Mouse (Mus musculus) MEL (cell line): ENCODE measurements around the gene Cops2. TPM values are rescaled to one million over a fixed set of nuclear protein-coding genes. Genes with fewer than 3 reads are reported as not detected.

Experiments
- DNase-seq: peaks from one replicate; pipeline ENCODE4 v3.0.0; 2011; ENCODE audit warnings: low read depth, low spot score
- H3K27ac ChIP-seq: 2 replicates; pipeline ENCODE4 v1.5.1; 2012; ENCODE audit warnings: low read depth, mild to moderate bottlenecking, control low read depth, low read length, moderate library complexity; ENCODE audit not compliant: control insufficient read depth
- H3K27me3 ChIP-seq, 2 experiments: fragments of 150-350 bp in 1 of 2; sonication (generic) in 1 of 2; 2 replicates each; pipeline ENCODE4 v1.6.1; 2012; ENCODE audit warnings: low read length in 2 of 2, mild to moderate bottlenecking in 2 of 2, improper control_type of control experiment in 1 of 2, moderate library complexity in 1 of 2; ENCODE audit not compliant: insufficient read depth in 2 of 2, control insufficient read depth in 1 of 2
- H3K36me3 ChIP-seq, 2 experiments: 2 replicates each; pipeline ENCODE4 v1.6.1; 2012 to 2014; ENCODE audit warnings: low read length in 2 of 2, improper control_type of control experiment in 1 of 2, inconsistent platforms in 1 of 2, mild to moderate bottlenecking in 1 of 2; ENCODE audit not compliant: insufficient read depth in 2 of 2, control insufficient read depth in 1 of 2
- H3K4me1 ChIP-seq, 2 experiments: fragments of 150-350 bp in 1 of 2; sonication (generic) in 1 of 2; 2 replicates each; pipeline ENCODE4 v1.6.1; 2012; ENCODE audit warnings: low read length in 2 of 2, improper control_type of control experiment in 1 of 2, mild to moderate bottlenecking in 1 of 2; ENCODE audit not compliant: insufficient read depth in 2 of 2, control insufficient read depth in 1 of 2
- H3K4me3 ChIP-seq, 2 experiments: fragments of 150-350 bp in 1 of 2; sonication (generic) in 1 of 2; 2 replicates each; pipeline ENCODE4 v1.5.1; 2012; ENCODE audit warnings: low read depth in 2 of 2, low read length in 2 of 2, mild to moderate bottlenecking in 2 of 2, moderate library complexity in 2 of 2, control low read depth in 1 of 2, improper control_type of control experiment in 1 of 2; ENCODE audit not compliant: control insufficient read depth in 1 of 2, insufficient read depth in 1 of 2
- H3K79me2 ChIP-seq: 2 replicates; pipeline ENCODE4 v1.6.1; 2012; ENCODE audit warnings: mild to moderate bottlenecking, low read length, moderate library complexity; ENCODE audit not compliant: control insufficient read depth, poor library complexity, insufficient read depth
- H3K9ac ChIP-seq: 2 replicates; pipeline ENCODE4 v1.6.1; 2012; ENCODE audit warnings: low read depth, mild to moderate bottlenecking, control low read depth, low read length, moderate library complexity; ENCODE audit not compliant: control insufficient read depth, poor library complexity, severe bottlenecking
- H3K9me3 ChIP-seq: fragments of 150-350 bp; sonication (generic); replicated peaks from 2 replicates; pipeline ENCODE4 v1.6.1; 2012; ENCODE audit warnings: mild to moderate bottlenecking, low read length, improper control_type of control experiment, moderate library complexity; ENCODE audit not compliant: insufficient read depth
- BHLHE40 ChIP-seq: IDR thresholded peaks from 2 replicates; pipeline ENCODE4 v1.6.1; 2012; ENCODE audit warnings: low read depth, mild to moderate bottlenecking, inconsistent platforms, low read length, improper control_type of control experiment, borderline replicate concordance
- CHD1 ChIP-seq: IDR thresholded peaks from 2 replicates; pipeline ENCODE4 v1.6.1; 2012; ENCODE audit warnings: low read depth, mild to moderate bottlenecking, inconsistent platforms, low read length, improper control_type of control experiment
- CHD2 ChIP-seq: IDR thresholded peaks from 2 replicates; pipeline ENCODE4 v1.6.1; 2011; ENCODE audit warnings: low read length, improper control_type of control experiment
- CTCF ChIP-seq, 3 experiments: IDR thresholded peaks in 2 of 3; conservative IDR thresholded peaks in 1 of 3; 2 replicates each; pipeline ENCODE4 v1.5.1; 2011 to 2012; ENCODE audit warnings: low read length in 3 of 3, low read depth in 2 of 3, mild to moderate bottlenecking in 2 of 3, improper control_type of control experiment in 1 of 3, inconsistent platforms in 1 of 3, mixed read lengths in 1 of 3, moderate library complexity in 1 of 3; ENCODE audit not compliant: control insufficient read depth in 1 of 3, insufficient read depth in 1 of 3, poor library complexity in 1 of 3, severe bottlenecking in 1 of 3
- E2F4 ChIP-seq: IDR thresholded peaks from 2 replicates; pipeline ENCODE4 v1.6.1; 2011; ENCODE audit warnings: low read depth, low read length, improper control_type of control experiment, borderline replicate concordance
- ELF1 ChIP-seq: IDR thresholded peaks from 2 replicates; pipeline ENCODE4 v1.6.1; 2014; ENCODE audit warnings: low read depth, mild to moderate bottlenecking, inconsistent platforms, low read length, improper control_type of control experiment, moderate library complexity
- EP300 ChIP-seq, 2 experiments: IDR thresholded peaks; 2 replicates each; pipeline ENCODE4 v1.6.1; 2011; ENCODE audit warnings: improper control_type of control experiment in 2 of 2, low read length in 2 of 2, low read depth in 1 of 2, mild to moderate bottlenecking in 1 of 2
- ETS1 ChIP-seq: IDR thresholded peaks from 2 replicates; pipeline ENCODE4 v1.6.1; 2012; ENCODE audit warnings: low read depth, mild to moderate bottlenecking, inconsistent platforms, low read length, improper control_type of control experiment, moderate library complexity
- GABPA ChIP-seq: IDR thresholded peaks from 2 replicates; pipeline ENCODE4 v1.6.1; 2012; ENCODE audit warnings: low read depth, mild to moderate bottlenecking, inconsistent platforms, low read length, improper control_type of control experiment, moderate library complexity
- HCFC1 ChIP-seq: IDR thresholded peaks from 2 replicates; pipeline ENCODE4 v1.6.1; 2012; ENCODE audit warnings: low read depth, mild to moderate bottlenecking, inconsistent platforms, low read length, improper control_type of control experiment, moderate library complexity
- JUND ChIP-seq: IDR thresholded peaks from 2 replicates; pipeline ENCODE4 v1.6.1; 2011; ENCODE audit warnings: low read depth, mild to moderate bottlenecking, improper control_type of control experiment, low read length
- KAT2A ChIP-seq: conservative IDR thresholded peaks from 2 replicates; pipeline ENCODE4 v1.6.1; 2012; ENCODE audit warnings: low read depth, low read length, improper control_type of control experiment, inconsistent platforms
- MAFK ChIP-seq: IDR thresholded peaks from 2 replicates; pipeline ENCODE4 v1.6.1; 2011; ENCODE audit warnings: low read depth, mild to moderate bottlenecking, low read length, improper control_type of control experiment, borderline replicate concordance
- MAX ChIP-seq: IDR thresholded peaks from 2 replicates; pipeline ENCODE4 v1.6.1; 2011; ENCODE audit warnings: low read length, improper control_type of control experiment
- MAZ ChIP-seq: IDR thresholded peaks from 2 replicates; pipeline ENCODE4 v1.6.1; 2012; ENCODE audit warnings: low read depth, mild to moderate bottlenecking, inconsistent platforms, low read length, improper control_type of control experiment
- MEF2A ChIP-seq: IDR thresholded peaks from 2 replicates; pipeline ENCODE4 v1.6.1; 2014; ENCODE audit warnings: low read depth, mild to moderate bottlenecking, inconsistent platforms, low read length, improper control_type of control experiment; ENCODE audit not compliant: poor library complexity, insufficient replicate concordance, severe bottlenecking; ENCODE audit errors: extremely low read depth
- MYB ChIP-seq: IDR thresholded peaks from 2 replicates; pipeline ENCODE4 v1.6.1; 2011; ENCODE audit warnings: mild to moderate bottlenecking, low read depth, low read length, improper control_type of control experiment
- MYC ChIP-seq: IDR thresholded peaks from 2 replicates; pipeline ENCODE4 v1.6.1; 2011; ENCODE audit warnings: low read depth, mild to moderate bottlenecking, low read length, improper control_type of control experiment, moderate library complexity
- NELFE ChIP-seq: IDR thresholded peaks from 2 replicates; pipeline ENCODE4 v1.6.1; 2011; ENCODE audit warnings: low read depth, low read length, improper control_type of control experiment
- NRF1 ChIP-seq: IDR thresholded peaks from 2 replicates; pipeline ENCODE4 v1.6.1; 2014; ENCODE audit warnings: low read depth, mild to moderate bottlenecking, inconsistent platforms, low read length, improper control_type of control experiment, moderate library complexity; ENCODE audit not compliant: poor library complexity, insufficient read depth, severe bottlenecking
- POLR2AphosphoS2 ChIP-seq: IDR thresholded peaks from 2 replicates; pipeline ENCODE4 v1.6.1; 2011; ENCODE audit warnings: low read length, improper control_type of control experiment
- POLR2AphosphoS5 ChIP-seq: IDR thresholded peaks from 2 replicates; pipeline ENCODE4 v1.6.1; 2012; ENCODE audit warnings: low read depth, borderline replicate concordance, mild to moderate bottlenecking, inconsistent platforms, low read length, moderate library complexity, mixed read lengths
- RAD21 ChIP-seq: IDR thresholded peaks from 2 replicates; pipeline ENCODE4 v1.6.1; 2011; ENCODE audit warnings: mild to moderate bottlenecking, low read depth, low read length, improper control_type of control experiment
- SIN3A ChIP-seq: IDR thresholded peaks from 2 replicates; pipeline ENCODE4 v1.6.1; 2012; ENCODE audit warnings: low read length, improper control_type of control experiment, inconsistent platforms
- SMC3 ChIP-seq: IDR thresholded peaks from 2 replicates; pipeline ENCODE4 v1.6.1; 2011; ENCODE audit warnings: low read depth, low read length, improper control_type of control experiment
- TAL1 ChIP-seq: IDR thresholded peaks from 2 replicates; pipeline ENCODE4 v1.6.1; 2012; ENCODE audit warnings: mild to moderate bottlenecking, inconsistent platforms, low read length, moderate library complexity, mixed read lengths
- TBP ChIP-seq: IDR thresholded peaks from 2 replicates; pipeline ENCODE4 v1.8.0; 2011; ENCODE audit warnings: low read depth, low read length, improper control_type of control experiment
- TCF12 ChIP-seq: IDR thresholded peaks from 2 replicates; pipeline ENCODE4 v1.6.1; 2014; ENCODE audit warnings: low read depth, mild to moderate bottlenecking, inconsistent platforms, low read length, improper control_type of control experiment, moderate library complexity
- UBTF ChIP-seq: IDR thresholded peaks from 2 replicates; pipeline ENCODE4 v1.6.1; 2012; ENCODE audit warnings: low read depth, mild to moderate bottlenecking, inconsistent platforms, low read length, improper control_type of control experiment, moderate library complexity, borderline replicate concordance; ENCODE audit not compliant: insufficient read depth
- USF1 ChIP-seq: IDR thresholded peaks from 2 replicates; pipeline ENCODE4 v1.6.1; 2014; ENCODE audit warnings: low read depth, mild to moderate bottlenecking, inconsistent platforms, low read length, improper control_type of control experiment, moderate library complexity
- USF2 ChIP-seq, 2 experiments: IDR thresholded peaks; 2 replicates each; pipeline ENCODE4 v1.6.1; 2011 to 2012; ENCODE audit warnings: improper control_type of control experiment in 2 of 2, low read length in 2 of 2, borderline replicate concordance in 1 of 2, inconsistent platforms in 1 of 2, low read depth in 1 of 2, mild to moderate bottlenecking in 1 of 2; ENCODE audit not compliant: insufficient read depth in 1 of 2
- ZC3H11A ChIP-seq: IDR thresholded peaks from 2 replicates; pipeline ENCODE4 v1.6.1; 2012; ENCODE audit warnings: low read depth, mild to moderate bottlenecking, inconsistent platforms, low read length, improper control_type of control experiment
- ZKSCAN1 ChIP-seq: IDR thresholded peaks from 2 replicates; pipeline ENCODE4 v1.6.1; 2012; ENCODE audit warnings: low read depth, mild to moderate bottlenecking, inconsistent platforms, low read length, improper control_type of control experiment, moderate library complexity
- ZMIZ1 ChIP-seq: IDR thresholded peaks from 2 replicates; pipeline ENCODE4 v1.6.1; 2012; ENCODE audit warnings: low read depth, mild to moderate bottlenecking, inconsistent platforms, low read length, improper control_type of control experiment, moderate library complexity
- ZNF384 ChIP-seq: IDR thresholded peaks from 2 replicates; pipeline ENCODE4 v1.6.1; 2012; ENCODE audit warnings: low read depth, mild to moderate bottlenecking, inconsistent platforms, low read length, improper control_type of control experiment
- polyA plus RNA-seq, 2 experiments: library from polyadenylated mRNA; stranded (reverse) in 1 of 2; unstranded in 1 of 2; fragments of >175 nt in 1 of 2; fragments of >200 nt in 1 of 2; gene quantifications; 2 replicates each; pipeline versions ENCODE4 v1.2.1 to v1.2.4; 2012; ENCODE audit warnings: low replicate concordance in 2 of 2, low read depth in 1 of 2; ENCODE audit not compliant: insufficient read length in 2 of 2, insufficient read depth in 1 of 2, missing spikeins in 1 of 2
- total RNA-seq: library from RNA; depleted of rRNA; stranded (reverse); fragments of 300-350 nt; gene quantifications from 2 replicates; pipeline ENCODE4 v1.2.3, GENCODE M21; 2012

The Cops2 gene
- total and polyA plus RNA-seq, 3 experiments, result 65.3 to 131 (median 66.2) TPM

- Histone ChIP-seq H3K36me3 (peaks cover 0 to 21% of the 10 kb centered on the region in 2 experiments; a peak in 2 of 4 replicates), H3K4me1 (peaks cover 16 to 20% of the 10 kb centered on the region in 2 experiments), H3K9ac (no peak overlapping the region; the same call in 1 of the 2 replicates), H3K4me3 (no peak overlapping the region), H3K27ac (peak overlapping the region; percentile 69), H3K27me3 (no peaks in the 10 kb centered on the region), H3K79me2 (no peaks in the 10 kb centered on the region), H3K9me3 (no peaks in the 10 kb centered on the region)
- peak; percentile 87 for DNase-seq
- TF ChIP-seq NRF1 (no peak), TCF12 (peak; percentile 54), USF1 (no peak), HCFC1 (0 out of 2 replicates have a peak, but pooled peaks have one; percentile 40), MAZ (no peak), TAL1 (no peak), ZKSCAN1 (no peak), MEF2A (peak; percentile 52; the same call in 1 of the 2 replicates), E2F4 (0 out of 2 replicates have a peak, but pooled peaks have one; percentile 9), USF2 (IDR thresholded peaks at IDR 0.05; ENCODE audit: borderline replicate concordance in 1 of 2, insufficient read depth in 1 of 2, low read depth in 1 of 2, low read length in 2 of 2) (no peak), MYB (peak; percentile 75), ETS1 (peak; percentile 86; the same call in 1 of the 2 replicates), MYC (peak; percentile 45; the same call in 1 of the 2 replicates), UBTF (no peak), SIN3A (peak; percentile 73), ELF1 (no peak), JUND (no peak; the same call in 1 of the 2 replicates), CTCF (IDR thresholded peaks at IDR 0.05 in 2 of 3, conservative IDR thresholded peaks at IDR 0.05 in 1 of 3; ENCODE audit: control insufficient read depth in 1 of 3, insufficient read depth in 1 of 3, low read depth in 2 of 3, low read length in 3 of 3, poor library complexity in 1 of 3, severe bottlenecking in 1 of 3) (no peak), RAD21 (no peak), NELFE (peak; percentile 42; the same call in 1 of the 2 replicates), ZNF384 (no peak), POLR2AphosphoS5 (no peak), ZMIZ1 (no peak), EP300 (IDR thresholded peaks at IDR 0.05; ENCODE audit: low read depth in 1 of 2, low read length in 2 of 2) (peak; percentile 86 to 96), TBP (0 out of 2 replicates have a peak, but pooled peaks have one; percentile 37), MAX (0 out of 2 replicates have a peak, but pooled peaks have one; percentile 41), MAFK (0 out of 2 replicates have a peak, but pooled peaks have one; percentile 73), CHD1 (no peak), ZC3H11A (no peak; the same call in 1 of the 2 replicates), CHD2 (no peak; the same call in 1 of the 2 replicates), GABPA (peak; percentile 76), KAT2A (no peak), BHLHE40 (no peak), SMC3 (0 out of 2 replicates have a peak, but pooled peaks have one; percentile 9), POLR2AphosphoS2 (no peak)
These were observed 42.0 kb upstream of the Cops2 start for GRCm38 (mm10) chr2:125900797-125901410.
